Mouse (Mus musculus) spleen, adult 2 months (tissue): ENCODE results near the gene Myadm. TPM values are rescaled to one million over a fixed set of nuclear protein-coding genes. Genes with fewer than 3 reads are reported as not detected.

Experiments used
- DNase-seq, 2 experiments: peaks; one replicate each; pipeline versions ENCODE4 v3.0.0 to v3.0.0-alpha.2; 2012 to 2021; ENCODE audit warnings: low spot score in 2 of 2, low read depth in 1 of 2
- H3K27ac ChIP-seq: fragments of 200-500 bp; 2 replicates; pipeline ENCODE4 v1.5.1; 2012; ENCODE audit warnings: low read length, inconsistent platforms; ENCODE audit not compliant: insufficient read depth
- H3K27me3 ChIP-seq: fragments of 200-500 bp; 2 replicates; pipeline ENCODE4 v1.6.1; 2012; ENCODE audit warnings: mild to moderate bottlenecking, moderate library complexity, low read length, inconsistent platforms; ENCODE audit not compliant: control insufficient read depth, insufficient read depth
- H3K36me3 ChIP-seq: fragments of 200-500 bp; 2 replicates; pipeline ENCODE4 v1.6.1; 2012; ENCODE audit warnings: mild to moderate bottlenecking, low read length, inconsistent platforms; ENCODE audit not compliant: control insufficient read depth, insufficient read depth
- H3K4me1 ChIP-seq: fragments of 200-500 bp; 2 replicates; pipeline ENCODE4 v1.6.1; 2011; ENCODE audit warnings: inconsistent platforms; ENCODE audit not compliant: control insufficient read depth, insufficient read depth, insufficient read length
- H3K4me3 ChIP-seq: fragments of 200-500 bp; 2 replicates; pipeline ENCODE4 v1.5.1; 2011; ENCODE audit warnings: mild to moderate bottlenecking, inconsistent platforms; ENCODE audit not compliant: insufficient read depth, insufficient read length; ENCODE audit errors: extremely low read depth
- CTCF ChIP-seq: fragments of 200-500 bp; IDR thresholded peaks from 2 replicates; pipeline ENCODE4 v1.5.1; 2011; ENCODE audit warnings: mild to moderate bottlenecking, inconsistent platforms; ENCODE audit not compliant: insufficient read depth, insufficient read length, insufficient replicate concordance; ENCODE audit errors: extremely low read depth
- POLR2A ChIP-seq: fragments of 200-500 bp; IDR thresholded peaks from 2 replicates; pipeline ENCODE4 v1.6.1; 2011; ENCODE audit warnings: low read depth, low read length, inconsistent platforms
- WGBS: fragments of 180-500 bp; shearing (Covaris S2); methylation state at CpG from one replicate; pipeline ENCODE4 v1.1.7; 2018; 5-methylcytosine and 5-hydroxymethylcytosine counted together
- polyA plus RNA-seq: library from polyadenylated mRNA; depleted of rRNA; stranded (reverse); fragments of >200 nt; gene quantifications from 2 replicates; pipeline ENCODE4 v1.2.3, GENCODE M21; 2012

Myadm gene
- polyA plus RNA-seq, 1 experiment, result 126 TPM

DNA sequence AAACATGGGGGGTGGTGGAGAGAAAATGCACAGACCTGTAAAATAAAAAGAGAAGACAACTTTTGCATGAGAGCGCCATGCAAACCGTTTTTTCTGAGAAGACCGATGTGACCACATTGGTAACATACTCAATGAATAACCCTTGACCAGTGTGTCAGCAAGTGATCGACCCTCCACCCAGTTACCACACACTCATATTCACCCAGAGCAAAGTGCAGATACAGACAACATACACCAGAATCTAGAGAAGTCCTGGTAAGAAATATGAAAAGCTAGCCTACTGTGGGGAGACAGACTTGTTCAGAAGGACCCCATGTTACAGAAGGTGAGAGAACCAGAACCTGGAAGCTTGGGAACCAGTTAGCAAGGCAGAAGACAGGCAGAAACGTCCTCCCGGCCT lies 42.3 kb downstream of the Myadm start:
- Histone ChIP-seq H3K4me3 (no peak overlapping the region), H3K27ac (no peak overlapping the region), H3K36me3 (no peaks in the 10 kb centered on the region), H3K27me3 (peaks cover 8% of the 10 kb centered on the region; the same call in 1 of the 2 replicates), H3K4me1 (no peaks in the 10 kb centered on the region)
- WGBS, result 53% methylated on average over 6 of the region's 6 CpGs
- TF ChIP-seq CTCF, result no peak
- no peak for TF ChIP-seq POLR2A
- no peak for DNase-seq

GRCm38 (mm10) chr7:3331581-3332223 lies 42.8 kb downstream of the Myadm start:
- 2% methylated on average over 27 of the region's 27 CpGs for WGBS
- H3K4me3 ChIP-seq, result peak overlapping the region; percentile 14; the same call in 1 of the 2 replicates
- no peak overlapping the region for H3K27ac ChIP-seq
- DNase-seq, result no peak
- no peaks in the 10 kb centered on the region for H3K36me3 ChIP-seq
- no peak for TF ChIP-seq CTCF
- no peak for TF ChIP-seq POLR2A
- H3K27me3 ChIP-seq, result peaks cover 8% of the 10 kb centered on the region; the same call in 1 of the 2 replicates
- H3K4me1 ChIP-seq, result no peaks in the 10 kb centered on the region

GRCm38 (mm10) chr7:3332224-3332615 lies 43.3 kb downstream of the Myadm start:
- no peak overlapping the region; the same call in 1 of the 2 replicates for H3K4me3 ChIP-seq
- TF ChIP-seq POLR2A (no peak), CTCF (no peak)
- H3K27ac ChIP-seq, result no peak overlapping the region
- peaks cover 8% of the 10 kb centered on the region; the same call in 1 of the 2 replicates for H3K27me3 ChIP-seq
- H3K36me3 ChIP-seq, result no peaks in the 10 kb centered on the region
- WGBS, result 7% methylated on average over 4 of the region's 4 CpGs
- no peaks in the 10 kb centered on the region for H3K4me1 ChIP-seq
- DNase-seq, result no peak

- Histone ChIP-seq H3K36me3 (no peaks in the 10 kb centered on the region), H3K4me3 (peak within 1 kb of the TSS; percentile 14; the same call in 1 of the 2 replicates), H3K27me3 (peaks cover 8% of the 10 kb centered on the region; the same call in 1 of the 2 replicates), H3K4me1 (no peaks in the 10 kb centered on the region), H3K27ac (no peak within 1 kb of the TSS)
- 10% methylated on average over 65 of the region's 65 CpGs for WGBS
- TF ChIP-seq CTCF (no peak), POLR2A (no peak)
- DNase-seq, result no peak
Measured at GRCm38 (mm10) chr7:3332619-3333521, 44.0 kb downstream of the Myadm start, which contains the start of gene Cacng7. Cacng7 (plus strand) TSS chr7:3332955.

DNA sequence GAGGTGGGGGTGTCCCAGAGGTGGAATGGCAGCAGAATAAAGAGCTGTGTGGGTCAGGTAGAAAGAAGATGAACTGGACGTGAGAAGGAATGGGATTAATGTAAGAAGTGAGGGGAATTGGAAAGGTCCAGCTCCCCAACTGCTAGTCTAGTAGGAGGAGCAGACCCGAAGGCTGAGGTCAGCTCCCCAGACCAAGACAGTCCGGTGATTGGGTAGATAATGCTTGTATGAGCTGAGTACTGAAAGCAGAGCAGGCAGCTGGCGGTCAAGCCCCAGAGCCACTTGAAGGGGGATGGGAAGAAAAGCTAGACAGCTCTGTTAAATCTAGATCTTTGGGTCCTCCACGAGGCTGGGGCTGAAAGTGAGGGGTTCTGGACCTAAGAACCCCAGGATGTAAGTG lies 44.7 kb downstream of the Myadm start:
- Histone ChIP-seq H3K27me3 (peaks cover 8% of the 10 kb centered on the region; the same call in 1 of the 2 replicates), H3K27ac (no peak overlapping the region), H3K36me3 (no peaks in the 10 kb centered on the region), H3K4me3 (no peak overlapping the region), H3K4me1 (no peaks in the 10 kb centered on the region)
- no peak for TF ChIP-seq POLR2A
- DNase-seq, result no peak
- 25% methylated on average over 5 of the region's 5 CpGs for WGBS

GRCm38 (mm10) chr7:3336412-3336811 lies 47.5 kb downstream of the Myadm start:
- 69% methylated on average over 17 of the region's 17 CpGs for WGBS
- Histone ChIP-seq H3K27ac (no peak overlapping the region), H3K4me1 (no peaks in the 10 kb centered on the region), H3K36me3 (no peaks in the 10 kb centered on the region), H3K27me3 (peaks cover 8% of the 10 kb centered on the region; the same call in 1 of the 2 replicates), H3K4me3 (no peak overlapping the region)
- TF ChIP-seq POLR2A, result no peak
- TF ChIP-seq CTCF, result no peak
- no peak for DNase-seq

DNA sequence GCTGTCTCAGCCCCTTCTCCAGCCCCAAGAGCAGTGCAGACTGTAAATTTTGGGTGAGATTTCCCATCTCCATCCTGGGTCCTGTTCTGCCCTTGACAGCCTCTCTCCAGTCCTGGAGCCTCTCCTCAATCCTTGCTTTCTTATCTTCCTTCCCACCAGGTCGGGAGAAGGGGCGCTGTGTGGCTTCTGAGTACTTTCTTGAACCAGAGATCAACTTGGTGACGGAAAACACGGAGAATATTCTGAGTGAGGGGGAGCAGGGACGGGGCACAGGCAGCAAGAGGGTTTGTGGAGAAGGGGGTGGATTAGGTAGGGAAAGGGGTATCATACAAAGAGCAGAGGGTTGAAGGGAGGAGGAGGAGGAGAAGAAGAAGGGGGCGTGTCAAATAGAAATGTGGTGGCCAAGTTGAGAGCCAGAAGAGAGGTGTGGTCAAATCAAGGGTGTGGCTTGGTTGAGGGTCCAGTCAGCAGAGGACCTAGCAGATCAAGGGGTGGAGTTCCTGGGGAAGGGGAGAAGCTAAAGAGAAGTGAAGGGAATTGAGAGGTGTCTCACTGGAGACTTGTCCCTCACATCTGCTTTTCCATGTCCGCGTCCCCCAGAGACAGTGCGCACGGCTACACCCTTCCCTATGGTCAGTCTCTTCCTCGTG lies 49.5 kb downstream of the Myadm start:
- H3K4me3 ChIP-seq, result no peak overlapping the region
- no peaks in the 10 kb centered on the region for H3K27me3 ChIP-seq
- H3K36me3 ChIP-seq, result no peaks in the 10 kb centered on the region
- 77% methylated on average over 11 of the region's 11 CpGs for WGBS
- H3K4me1 ChIP-seq, result no peaks in the 10 kb centered on the region
- DNase-seq, result no peak
- no peak overlapping the region for H3K27ac ChIP-seq
- TF ChIP-seq CTCF, result no peak
- TF ChIP-seq POLR2A, result no peak
